Mouse (Mus musculus) hematopoietic multipotent progenitor cell, adult 10-12 weeks (in vitro differentiated cells): ENCODE measurements around the gene Otor. TPM values are rescaled to one million over a fixed set of nuclear protein-coding genes. Genes with fewer than 3 reads are reported as not detected.

Experiments used
- polyA plus RNA-seq: library from polyadenylated mRNA; stranded (reverse); fragments of >175 nt; gene quantifications from 2 replicates; pipeline ENCODE4 v1.2.3, GENCODE M21; 2012; ENCODE audit warnings: low replicate concordance

Otor gene
- polyA plus RNA-seq: not detected in 2 replicates

DNA sequence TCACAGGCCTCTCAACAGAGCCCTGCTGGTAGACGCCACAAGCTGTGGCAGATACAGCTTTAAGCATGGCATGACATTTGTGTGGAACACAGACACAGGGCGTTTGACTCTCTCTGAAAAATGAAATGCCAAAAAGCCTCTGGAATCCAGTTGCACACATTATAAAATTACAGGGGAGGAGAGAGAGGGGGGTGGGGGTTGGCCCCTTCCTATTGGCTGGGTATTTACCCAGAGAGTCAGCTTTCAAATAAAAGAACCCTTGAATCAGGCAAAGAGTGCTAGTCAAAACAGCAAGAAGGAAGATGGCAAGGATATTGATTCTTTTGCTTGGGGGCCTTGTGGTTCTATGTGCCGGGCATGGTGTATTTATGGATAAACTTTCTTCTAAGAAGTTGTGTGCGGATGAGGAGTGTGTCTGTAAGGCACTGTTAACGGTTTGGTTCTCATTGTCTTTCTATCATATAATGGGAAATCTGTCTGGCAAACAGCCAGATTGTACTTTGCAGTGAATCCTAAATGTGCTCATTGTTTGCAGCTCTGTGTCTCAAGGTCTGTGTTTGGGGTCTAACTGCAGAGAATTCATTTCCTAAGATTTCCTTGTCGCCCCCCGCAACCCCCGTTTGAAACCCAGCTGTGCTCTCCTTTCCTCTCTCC is at the start of gene Otor:
TSS of gene Otor (plus strand) at position 276 of the 654 bp plus-strand sequence.

DNA sequence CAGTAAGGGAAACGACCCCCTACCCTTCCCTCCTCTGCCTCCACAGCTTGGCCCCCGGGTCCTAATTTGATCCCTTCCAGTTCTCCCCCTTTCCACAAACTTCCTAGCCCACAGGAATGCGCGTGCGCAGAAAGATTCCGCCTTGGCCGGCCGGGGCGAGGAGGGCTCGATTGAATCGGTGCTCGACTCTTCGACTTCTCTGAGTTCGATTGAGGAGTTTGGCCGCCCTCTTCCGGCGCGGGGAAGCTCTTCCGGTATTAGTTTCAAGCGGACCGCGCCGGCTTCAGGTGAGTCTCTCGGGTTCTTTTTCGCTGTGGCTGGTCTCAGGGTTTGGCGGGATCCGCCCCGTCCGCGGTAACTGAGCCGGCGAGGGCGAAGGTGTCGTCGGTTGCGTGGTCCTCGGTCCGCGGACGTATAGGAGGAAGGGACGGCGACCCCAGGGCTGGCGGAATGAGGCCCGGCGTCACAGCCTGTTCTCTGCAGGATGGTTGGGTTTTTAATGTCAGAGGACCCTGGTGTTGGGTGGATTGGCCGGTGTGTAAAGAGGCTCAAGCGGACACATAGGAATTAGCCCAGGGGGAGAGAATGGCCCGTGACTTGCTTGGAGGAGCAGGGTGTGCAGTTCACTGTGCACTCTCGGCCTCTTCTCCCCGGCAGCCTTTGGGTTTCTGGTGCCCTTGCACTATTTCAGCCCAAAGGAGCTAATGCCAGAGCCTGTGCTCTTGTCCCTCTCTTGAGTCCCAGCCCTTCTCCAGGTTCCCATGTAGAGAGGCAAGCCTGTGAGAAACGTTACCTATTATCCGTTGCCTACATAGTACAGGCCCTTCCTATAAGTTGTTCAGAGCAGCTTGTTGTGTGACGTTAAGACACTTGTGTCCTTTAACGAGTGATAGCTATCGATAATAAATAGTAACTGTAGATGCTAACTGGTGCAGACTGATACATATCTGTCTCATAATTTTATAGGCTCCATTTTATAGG is 15.2 kb upstream of the Otor start, which contains the start of gene Snrpb2:
TSS of gene Snrpb2 (plus strand) at position 228 of the 981 bp plus-strand sequence.

Other genes with a start within 250 kb of the Otor start
- 3.0 and 4.4 TPM in 2 replicates for gene Kif16b, start 176.9 kb upstream of the Otor start, polyA plus RNA-seq
- 0.71 and 4.8 TPM in 2 replicates for gene Snrpb2, start 15.4 kb upstream of the Otor start, polyA plus RNA-seq